Mouse (Mus musculus): Measurements from ENCODE around the gene Jmjd8. TPM values are rescaled to one million over a fixed set of nuclear protein-coding genes. Genes with fewer than 3 reads are reported as not detected.

Jmjd8 gene
- polyA plus RNA-seq, 1 experiment from 2014 or later, result 22.7 TPM

- Histone ChIP-seq H3K4me3 (ENCODE audit: low read depth, low read length) (no peak overlapping the region), H3K27ac (ENCODE audit: low read depth, low read length) (no peak overlapping the region), H3K4me1 (replicated peaks; ENCODE audit: control insufficient read depth, insufficient read depth, low read length) (peaks cover 11% of the 10 kb centered on the region), H3K36me3 (ENCODE audit: control insufficient read depth, insufficient read depth) (peaks cover 26% of the 10 kb centered on the region), H3K9me3 (ENCODE audit: control insufficient read depth) (no peaks in the 10 kb centered on the region), H3K9ac (ENCODE audit: low read depth, low read length) (no peak overlapping the region), H3K27me3 (replicated peaks; ENCODE audit: control insufficient read depth, insufficient read depth, low read length) (no peaks in the 10 kb centered on the region), H3K4me2 (replicated peaks; ENCODE audit: low read depth) (no peak overlapping the region)
- no peak for TF ChIP-seq CTCF (IDR thresholded peaks at IDR 0.05; ENCODE audit: low read depth)
- WGBS, result 96% methylated on average over 27 of the region's 27 CpGs
- no peak for ATAC-seq
Observed at GRCm38 (mm10) chr17:25825984-25826570, 2.6 kb upstream of the Jmjd8 start.

GRCm38 (mm10) chr17:25827011-25827410 is 1.7 kb upstream of the Jmjd8 start:
- Histone ChIP-seq H3K4me2 (replicated peaks; ENCODE audit: low read depth) (no peak overlapping the region), H3K27ac (ENCODE audit: low read depth, low read length) (no peak overlapping the region), H3K4me3 (ENCODE audit: low read depth, low read length) (no peak overlapping the region), H3K4me1 (replicated peaks; ENCODE audit: control insufficient read depth, insufficient read depth, low read length) (peaks cover 19% of the 10 kb centered on the region), H3K9me3 (ENCODE audit: control insufficient read depth) (no peaks in the 10 kb centered on the region), H3K36me3 (ENCODE audit: control insufficient read depth, insufficient read depth) (peaks cover 32% of the 10 kb centered on the region), H3K27me3 (replicated peaks; ENCODE audit: control insufficient read depth, insufficient read depth, low read length) (no peaks in the 10 kb centered on the region), H3K9ac (ENCODE audit: low read depth, low read length) (no peak overlapping the region)
- TF ChIP-seq CTCF (IDR thresholded peaks at IDR 0.05; ENCODE audit: low read depth), result no peak
- 96% methylated on average over 13 of the region's 13 CpGs for WGBS
- ATAC-seq, result no peak

GRCm38 (mm10) chr17:25827546-25828222 is 983 bp upstream of the Jmjd8 start:
- Histone ChIP-seq H3K9ac (ENCODE audit: low read depth, low read length) (no peak overlapping the region), H3K4me2 (replicated peaks; ENCODE audit: low read depth) (no peak overlapping the region), H3K27ac (ENCODE audit: low read depth, low read length) (no peak overlapping the region), H3K4me3 (ENCODE audit: low read depth, low read length) (no peak overlapping the region), H3K27me3 (replicated peaks; ENCODE audit: control insufficient read depth, insufficient read depth, low read length) (no peaks in the 10 kb centered on the region), H3K9me3 (ENCODE audit: control insufficient read depth) (no peaks in the 10 kb centered on the region), H3K36me3 (ENCODE audit: control insufficient read depth, insufficient read depth) (peaks cover 32% of the 10 kb centered on the region), H3K4me1 (replicated peaks; ENCODE audit: control insufficient read depth, insufficient read depth, low read length) (peaks cover 19% of the 10 kb centered on the region)
- 93% methylated on average over 22 of the region's 22 CpGs for WGBS
- ATAC-seq, result no peak
- no peak for TF ChIP-seq CTCF (IDR thresholded peaks at IDR 0.05; ENCODE audit: low read depth)

GRCm38 (mm10) chr17:25828223-25828594 is 458 bp upstream of the Jmjd8 start:
- Histone ChIP-seq H3K4me3 (ENCODE audit: low read depth, low read length) (no peak overlapping the region; the same call in 1 of the 2 replicates), H3K27ac (ENCODE audit: low read depth, low read length) (no peak overlapping the region), H3K4me2 (replicated peaks; ENCODE audit: low read depth) (peak overlapping the region; percentile 86), H3K9me3 (ENCODE audit: control insufficient read depth) (no peaks in the 10 kb centered on the region), H3K36me3 (ENCODE audit: control insufficient read depth, insufficient read depth) (peaks cover 32% of the 10 kb centered on the region), H3K27me3 (replicated peaks; ENCODE audit: control insufficient read depth, insufficient read depth, low read length) (no peaks in the 10 kb centered on the region), H3K4me1 (replicated peaks; ENCODE audit: control insufficient read depth, insufficient read depth, low read length) (peaks cover 19% of the 10 kb centered on the region), H3K9ac (ENCODE audit: low read depth, low read length) (no peak overlapping the region)
- ATAC-seq, result no peak
- no peak for TF ChIP-seq CTCF (IDR thresholded peaks at IDR 0.05; ENCODE audit: low read depth)
- WGBS, result 82% methylated on average over 8 of the region's 8 CpGs

- WGBS, result 21% methylated on average over 8 of the region's 8 CpGs
- H3K4me1 ChIP-seq (replicated peaks; ENCODE audit: control insufficient read depth, insufficient read depth, low read length), result peaks cover 12% of the 10 kb centered on the region
- H3K9ac ChIP-seq (ENCODE audit: low read depth, low read length), result peak overlapping the region; percentile 41
- H3K27me3 ChIP-seq (replicated peaks; ENCODE audit: control insufficient read depth, insufficient read depth, low read length), result no peaks in the 10 kb centered on the region
- peak overlapping the region; percentile 86 for H3K4me2 ChIP-seq (replicated peaks; ENCODE audit: low read depth)
- ATAC-seq, result no peak
- peaks cover 32% of the 10 kb centered on the region for H3K36me3 ChIP-seq (ENCODE audit: control insufficient read depth, insufficient read depth)
- peak overlapping the region; percentile 52 for H3K4me3 ChIP-seq (ENCODE audit: low read depth, low read length)
- peak overlapping the region; percentile 69 for H3K27ac ChIP-seq (ENCODE audit: low read depth, low read length)
- TF ChIP-seq CTCF (IDR thresholded peaks at IDR 0.05; ENCODE audit: low read depth), result no peak
- H3K9me3 ChIP-seq (ENCODE audit: control insufficient read depth), result no peaks in the 10 kb centered on the region
Observed at GRCm38 (mm10) chr17:25829558-25830017, 921 bp downstream of the Jmjd8 start.

GRCm38 (mm10) chr17:25830200-25830753 is 1.6 kb downstream of the Jmjd8 start:
- ATAC-seq, result no peak
- peak overlapping the region; percentile 86 for H3K4me2 ChIP-seq (replicated peaks; ENCODE audit: low read depth)
- no peaks in the 10 kb centered on the region for H3K27me3 ChIP-seq (replicated peaks; ENCODE audit: control insufficient read depth, insufficient read depth, low read length)
- 71% methylated on average over 4 of the region's 4 CpGs for WGBS
- peaks cover 9% of the 10 kb centered on the region; the same call in 1 of the 2 replicates for H3K4me1 ChIP-seq (replicated peaks; ENCODE audit: control insufficient read depth, insufficient read depth, low read length)
- no peak overlapping the region for H3K4me3 ChIP-seq (ENCODE audit: low read depth, low read length)
- no peak overlapping the region for H3K9ac ChIP-seq (ENCODE audit: low read depth, low read length)
- no peaks in the 10 kb centered on the region for H3K9me3 ChIP-seq (ENCODE audit: control insufficient read depth)
- H3K36me3 ChIP-seq (ENCODE audit: control insufficient read depth, insufficient read depth), result peaks cover 37% of the 10 kb centered on the region
- no peak overlapping the region for H3K27ac ChIP-seq (ENCODE audit: low read depth, low read length)
- TF ChIP-seq CTCF (IDR thresholded peaks at IDR 0.05; ENCODE audit: low read depth), result no peak
